Mouse (Mus musculus): Measurements from ENCODE around the gene Ncaph2.

The Ncaph2 gene

DNA sequence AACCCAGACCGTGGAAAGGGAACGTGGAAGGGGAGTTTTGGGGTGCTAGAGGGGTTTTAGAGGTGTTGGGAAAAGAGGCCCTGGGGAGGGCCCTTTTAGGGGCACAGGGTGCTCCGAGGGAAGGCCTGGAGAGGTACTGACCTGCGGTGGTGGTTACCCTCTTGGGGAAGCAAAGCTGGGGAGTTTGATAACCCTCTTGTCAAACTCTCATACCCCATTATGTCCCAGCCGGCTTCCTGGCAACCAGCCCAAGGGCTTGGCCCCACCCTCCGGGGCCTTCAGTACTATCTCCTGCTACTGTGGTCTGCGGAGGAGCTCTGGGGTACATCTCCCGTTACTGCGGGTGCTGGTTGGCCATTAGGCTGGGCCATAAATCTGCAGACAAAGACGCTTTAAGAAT, 23.9 kb downstream of the Ncaph2 start:
- no peak for DNase-seq (ENCODE audit: low read depth, low spot score)

DNA sequence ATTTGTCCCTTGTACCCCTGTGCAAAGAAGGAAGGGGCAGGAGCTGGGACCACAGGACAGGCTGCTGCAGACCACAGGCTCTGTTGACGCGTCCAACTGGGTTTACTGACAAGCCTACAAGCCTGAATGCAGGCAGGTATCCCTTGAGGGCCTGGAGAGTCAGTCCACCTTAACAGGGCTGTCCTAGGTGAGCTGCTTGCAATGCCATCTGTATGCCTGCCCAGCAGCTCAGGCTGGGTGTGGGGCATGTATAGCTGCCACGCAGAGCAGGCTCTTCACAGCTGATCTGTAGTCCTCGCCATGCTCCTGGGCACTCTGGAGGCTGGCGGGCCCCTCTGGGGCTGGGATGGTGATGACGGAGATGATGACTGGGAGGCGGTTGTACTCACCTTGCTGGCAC, 29.1 kb downstream of the Ncaph2 start, which contains the start of gene Klhdc7b:
Gene Klhdc7b, plus strand, starts transcription at position 301 of the 400 bp plus-strand sequence.
- no peak for DNase-seq (ENCODE audit: low read depth, low spot score)

DNA sequence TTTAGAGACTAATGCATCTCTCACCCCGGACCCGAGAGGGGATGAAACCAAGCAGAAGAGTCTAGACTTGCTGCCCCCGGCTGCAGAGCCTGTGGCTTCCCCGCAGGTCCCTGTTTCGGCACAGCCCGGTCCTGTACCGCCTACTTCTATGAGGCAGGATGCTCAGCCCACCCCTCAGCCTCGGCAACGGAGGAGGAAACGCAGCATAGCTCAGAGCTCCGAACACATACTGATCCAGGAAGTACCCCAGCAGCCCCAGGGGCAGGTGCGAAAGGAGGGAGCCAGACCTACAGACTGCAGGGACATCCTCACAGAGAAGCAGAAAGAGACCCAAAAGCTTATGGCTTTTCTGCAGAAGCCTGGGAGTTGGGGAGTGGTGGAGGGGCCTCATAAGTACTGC, 31.6 kb downstream of the Ncaph2 start:
- DNase-seq (ENCODE audit: low read depth, low spot score) = no peak

DNA sequence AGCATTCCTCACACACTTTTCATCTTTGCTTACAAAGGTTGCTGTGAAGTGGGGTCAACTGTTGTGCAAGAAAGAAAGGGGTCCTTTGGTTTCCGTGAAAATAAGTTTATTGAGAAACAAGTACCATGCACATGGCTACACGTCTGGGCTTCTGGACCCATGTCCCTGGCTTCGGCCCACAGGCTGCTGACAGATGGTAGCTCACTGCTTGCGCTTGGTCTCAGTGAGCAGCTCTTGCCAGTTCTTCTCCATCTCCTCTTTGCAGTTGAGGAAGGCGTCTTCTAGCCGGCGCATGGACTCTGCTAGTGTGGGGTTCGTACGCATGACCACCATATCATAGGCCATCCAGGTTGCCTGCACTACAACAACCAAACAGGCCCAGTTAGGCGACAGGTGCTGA, 34.6 kb downstream of the Ncaph2 start:
- DNase-seq (ENCODE audit: low read depth, low spot score) = no peak

- no peak for DNase-seq (ENCODE audit: low read depth, low spot score)
Observed at GRCm38 (mm10) chr15:89396883-89397282, 41.4 kb downstream of the Ncaph2 start.

DNA sequence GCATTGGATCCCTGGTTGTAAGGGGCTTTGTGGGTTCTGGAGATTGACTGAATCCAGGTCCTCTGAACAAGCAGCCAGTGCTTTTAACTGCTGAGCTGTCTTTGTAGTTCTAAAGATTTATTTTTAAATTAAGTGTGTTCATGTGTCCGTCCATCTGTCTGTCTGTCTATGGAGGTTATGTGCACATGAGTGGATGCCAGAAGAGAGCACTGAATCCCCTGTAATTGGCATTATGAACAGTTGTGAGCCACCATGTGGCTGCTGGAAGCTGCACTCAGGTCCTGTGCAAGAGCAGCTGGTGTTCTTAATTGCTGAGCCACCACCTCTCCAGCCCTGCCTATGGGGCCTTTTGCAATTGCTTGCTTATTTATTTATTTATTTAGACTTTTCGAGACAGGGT, 42.6 kb downstream of the Ncaph2 start:
- no peak for DNase-seq (ENCODE audit: low read depth, low spot score)

GRCm38 (mm10) chr15:89399716-89400115, 44.2 kb downstream of the Ncaph2 start:
- DNase-seq (ENCODE audit: low read depth, low spot score) = no peak

GRCm38 (mm10) chr15:89402471-89402870, 47.0 kb downstream of the Ncaph2 start:
- no peak for DNase-seq (ENCODE audit: low read depth, low spot score)

- no peak for DNase-seq (ENCODE audit: low read depth, low spot score)
Observed at GRCm38 (mm10) chr15:89404831-89405623, 49.5 kb downstream of the Ncaph2 start.

GRCm38 (mm10) chr15:89406691-89407090, 51.2 kb downstream of the Ncaph2 start:
- no peak for DNase-seq (ENCODE audit: low read depth, low spot score)

- no peak for DNase-seq (ENCODE audit: low read depth, low spot score)
Observed at GRCm38 (mm10) chr15:89410118-89410517, 54.6 kb downstream of the Ncaph2 start, which contains the start of gene Syce3. Syce3 (minus strand) TSS chr15:89410503.

DNA sequence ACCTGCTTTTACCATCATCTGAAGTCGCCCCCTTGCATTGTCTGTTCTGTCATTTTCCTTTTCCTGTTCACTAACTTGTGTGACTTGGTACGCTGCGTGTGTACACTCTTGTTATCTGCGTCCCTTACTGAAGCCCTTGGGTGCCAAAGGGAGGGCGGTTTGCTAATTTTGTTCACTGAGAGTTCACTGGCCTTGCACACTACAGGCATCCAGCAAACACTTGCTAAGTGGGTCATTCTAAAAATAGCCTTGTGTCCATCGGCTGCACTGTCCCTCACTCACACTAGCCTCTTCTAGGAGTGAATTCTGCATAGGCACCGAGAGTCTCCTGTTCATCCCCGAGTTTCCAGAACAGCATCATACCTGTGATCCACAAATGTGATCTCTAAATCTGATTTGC, 59.8 kb downstream of the Ncaph2 start:
- DNase-seq (ENCODE audit: low read depth, low spot score) = no peak

- no peak for DNase-seq (ENCODE audit: low read depth, low spot score)
Observed at GRCm38 (mm10) chr15:89421938-89422337, 66.4 kb downstream of the Ncaph2 start.
